Mouse (Mus musculus): ENCODE data around the gene Inpp4b. TPM values are rescaled to one million over a fixed set of nuclear protein-coding genes. Genes with fewer than 3 reads are reported as not detected.

Gene Inpp4b
- polyA plus RNA-seq, 1 experiment = 1.9 TPM

- H3K4me1 ChIP-seq (ENCODE audit: control insufficient read depth, insufficient read depth, low read length) = peaks cover 2% of the 10 kb centered on the region
- H3K4me3 ChIP-seq (ENCODE audit: insufficient read depth, low read length) = no peak overlapping the region
- peak overlapping the region; percentile 57 for H3K27ac ChIP-seq (ENCODE audit: insufficient read depth, low read length)
- TF ChIP-seq POLR2A (IDR thresholded peaks at IDR 0.05; ENCODE audit: low read depth, low read length) (no peak), CTCF (IDR thresholded peaks at IDR 0.05; ENCODE audit: borderline replicate concordance, insufficient read depth, low read length) (no peak)
These were observed 434.3 kb downstream of the Inpp4b start for GRCm38 (mm10) chr8:81776516-81777237.

- no peak overlapping the region for H3K27ac ChIP-seq (ENCODE audit: insufficient read depth, low read length)
- H3K4me1 ChIP-seq (ENCODE audit: control insufficient read depth, insufficient read depth, low read length) = peaks cover 2% of the 10 kb centered on the region
- H3K4me3 ChIP-seq (ENCODE audit: insufficient read depth, low read length) = no peak overlapping the region
- TF ChIP-seq CTCF (IDR thresholded peaks at IDR 0.05; ENCODE audit: borderline replicate concordance, insufficient read depth, low read length) (no peak), POLR2A (IDR thresholded peaks at IDR 0.05; ENCODE audit: low read depth, low read length) (no peak)
These were observed 435.3 kb downstream of the Inpp4b start for GRCm38 (mm10) chr8:81777704-81778103.

GRCm38 (mm10) chr8:81779440-81779839 lies 437.1 kb downstream of the Inpp4b start:
- no peak for TF ChIP-seq CTCF (IDR thresholded peaks at IDR 0.05; ENCODE audit: borderline replicate concordance, insufficient read depth, low read length)
- no peak for TF ChIP-seq POLR2A (IDR thresholded peaks at IDR 0.05; ENCODE audit: low read depth, low read length)
- Histone ChIP-seq H3K4me1 (ENCODE audit: control insufficient read depth, insufficient read depth, low read length) (peaks cover 2% of the 10 kb centered on the region), H3K4me3 (ENCODE audit: insufficient read depth, low read length) (no peak overlapping the region), H3K27ac (ENCODE audit: insufficient read depth, low read length) (no peak overlapping the region)

- H3K4me3 ChIP-seq (ENCODE audit: insufficient read depth, low read length) = no peak overlapping the region
- peaks cover 2% of the 10 kb centered on the region for H3K4me1 ChIP-seq (ENCODE audit: control insufficient read depth, insufficient read depth, low read length)
- no peak overlapping the region for H3K27ac ChIP-seq (ENCODE audit: insufficient read depth, low read length)
- TF ChIP-seq CTCF (IDR thresholded peaks at IDR 0.05; ENCODE audit: borderline replicate concordance, insufficient read depth, low read length) = no peak
- TF ChIP-seq POLR2A (IDR thresholded peaks at IDR 0.05; ENCODE audit: low read depth, low read length) = no peak
These were observed 437.8 kb downstream of the Inpp4b start for GRCm38 (mm10) chr8:81780166-81780565.

GRCm38 (mm10) chr8:81780921-81781675 lies 438.7 kb downstream of the Inpp4b start:
- Histone ChIP-seq H3K27ac (ENCODE audit: insufficient read depth, low read length) (no peak overlapping the region), H3K4me3 (ENCODE audit: insufficient read depth, low read length) (no peak overlapping the region), H3K4me1 (ENCODE audit: control insufficient read depth, insufficient read depth, low read length) (peaks cover 2% of the 10 kb centered on the region)
- TF ChIP-seq CTCF (IDR thresholded peaks at IDR 0.05; ENCODE audit: borderline replicate concordance, insufficient read depth, low read length) (no peak), POLR2A (IDR thresholded peaks at IDR 0.05; ENCODE audit: low read depth, low read length) (no peak)

GRCm38 (mm10) chr8:81782781-81783180 lies 440.4 kb downstream of the Inpp4b start:
- no peak overlapping the region for H3K4me3 ChIP-seq (ENCODE audit: insufficient read depth, low read length)
- TF ChIP-seq CTCF (IDR thresholded peaks at IDR 0.05; ENCODE audit: borderline replicate concordance, insufficient read depth, low read length) (no peak), POLR2A (IDR thresholded peaks at IDR 0.05; ENCODE audit: low read depth, low read length) (no peak)
- no peak overlapping the region for H3K27ac ChIP-seq (ENCODE audit: insufficient read depth, low read length)
- H3K4me1 ChIP-seq (ENCODE audit: control insufficient read depth, insufficient read depth, low read length) = no peaks in the 10 kb centered on the region

- TF ChIP-seq POLR2A (IDR thresholded peaks at IDR 0.05; ENCODE audit: low read depth, low read length) = no peak
- TF ChIP-seq CTCF (IDR thresholded peaks at IDR 0.05; ENCODE audit: borderline replicate concordance, insufficient read depth, low read length) = no peak
- H3K4me1 ChIP-seq (ENCODE audit: control insufficient read depth, insufficient read depth, low read length) = no peaks in the 10 kb centered on the region
These were observed 442.4 kb downstream of the Inpp4b start for GRCm38 (mm10) chr8:81784775-81785174.

GRCm38 (mm10) chr8:81788498-81788897 lies 446.1 kb downstream of the Inpp4b start:
- H3K4me1 ChIP-seq (ENCODE audit: control insufficient read depth, insufficient read depth, low read length) = peaks cover 4% of the 10 kb centered on the region
- TF ChIP-seq CTCF (IDR thresholded peaks at IDR 0.05; ENCODE audit: borderline replicate concordance, insufficient read depth, low read length) (no peak), POLR2A (IDR thresholded peaks at IDR 0.05; ENCODE audit: low read depth, low read length) (no peak)
- no peak overlapping the region for H3K4me3 ChIP-seq (ENCODE audit: insufficient read depth, low read length)
- H3K27ac ChIP-seq (ENCODE audit: insufficient read depth, low read length) = no peak overlapping the region

More at GRCm38 (mm10) chr8:81784775-81785174, 442.4 kb downstream of the Inpp4b start:
- Histone ChIP-seq H3K4me3 (ENCODE audit: insufficient read depth, low read length) (no peak overlapping the region), H3K27ac (ENCODE audit: insufficient read depth, low read length) (no peak overlapping the region)

GRCm38 (mm10) chr8:81792649-81793048 lies 450.3 kb downstream of the Inpp4b start:
- Histone ChIP-seq H3K27ac (ENCODE audit: insufficient read depth, low read length) (no peak overlapping the region; the same call in 1 of the 2 replicates), H3K4me3 (ENCODE audit: insufficient read depth, low read length) (no peak overlapping the region)
- no peak for TF ChIP-seq CTCF (IDR thresholded peaks at IDR 0.05; ENCODE audit: borderline replicate concordance, insufficient read depth, low read length)
- TF ChIP-seq POLR2A (IDR thresholded peaks at IDR 0.05; ENCODE audit: low read depth, low read length) = no peak

GRCm38 (mm10) chr8:81798501-81798900 lies 456.1 kb downstream of the Inpp4b start:
- Histone ChIP-seq H3K4me1 (ENCODE audit: control insufficient read depth, insufficient read depth, low read length) (no peaks in the 10 kb centered on the region), H3K4me3 (ENCODE audit: insufficient read depth, low read length) (no peak overlapping the region), H3K27ac (ENCODE audit: insufficient read depth, low read length) (no peak overlapping the region)
- TF ChIP-seq CTCF (IDR thresholded peaks at IDR 0.05; ENCODE audit: borderline replicate concordance, insufficient read depth, low read length) = no peak
- no peak for TF ChIP-seq POLR2A (IDR thresholded peaks at IDR 0.05; ENCODE audit: low read depth, low read length)

More at GRCm38 (mm10) chr8:81792649-81793048, 450.3 kb downstream of the Inpp4b start:
- H3K4me1 ChIP-seq (ENCODE audit: control insufficient read depth, insufficient read depth, low read length) = peaks cover 4% of the 10 kb centered on the region

Measured in embryonic fibroblast, embryonic 13.5 days (primary cell).